Mouse (Mus musculus): ENCODE measurements around the gene D630003M21Rik. TPM values are rescaled to one million over a fixed set of nuclear protein-coding genes. Genes with fewer than 3 reads are reported as not detected.
A peak's percentile ranks its signal among the peaks of the same experiment; 100 is the strongest.

Gene D630003M21Rik
- polyA plus RNA-seq, 1 experiment from 2014 or later: 1.9 TPM

DNA sequence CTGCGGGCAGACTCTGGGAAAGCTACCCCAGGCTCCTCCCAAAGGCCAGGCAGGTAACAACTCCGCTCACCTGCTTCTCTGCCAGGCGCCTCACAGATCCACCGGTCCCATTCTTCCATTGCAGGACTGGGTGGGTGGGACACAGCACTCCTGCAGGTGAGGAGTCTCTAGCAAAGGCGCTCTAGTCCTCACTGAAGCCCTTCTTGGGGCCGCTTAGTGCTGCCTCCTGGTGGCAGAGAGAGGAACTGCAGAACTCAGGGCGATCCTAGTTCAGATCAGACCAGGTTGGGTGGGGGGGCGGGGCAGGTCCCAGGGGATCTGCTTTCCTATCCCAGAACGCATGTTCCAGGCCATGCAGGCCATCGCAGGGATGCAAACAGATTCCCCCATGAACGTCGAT, 29.8 kb upstream of the D630003M21Rik start:
- H3K4me2 ChIP-seq (ENCODE audit: low read length): no peak overlapping the region
- 22% methylated on average over 12 of the region's 12 CpGs for WGBS
- no peaks in the 10 kb centered on the region for H3K9me3 ChIP-seq (ENCODE audit: control insufficient read depth, low read length)
- H3K4me1 ChIP-seq (ENCODE audit: control insufficient read depth, insufficient read depth, low read depth, low read length): no peaks in the 10 kb centered on the region
- 0 out of 2 replicates have a peak, but pooled peaks have one; percentile 54 for ATAC-seq
- no peaks in the 10 kb centered on the region for H3K36me3 ChIP-seq (ENCODE audit: control insufficient read depth, insufficient read depth, low read length)
- H3K4me3 ChIP-seq (ENCODE audit: low read length): no peak overlapping the region
- H3K27ac ChIP-seq (ENCODE audit: low read depth, low read length): no peak overlapping the region
- H3K27me3 ChIP-seq (replicated peaks; ENCODE audit: control insufficient read depth, insufficient read depth, low read length): no peaks in the 10 kb centered on the region
- H3K9ac ChIP-seq (ENCODE audit: low read depth, low read length): no peak overlapping the region

DNA sequence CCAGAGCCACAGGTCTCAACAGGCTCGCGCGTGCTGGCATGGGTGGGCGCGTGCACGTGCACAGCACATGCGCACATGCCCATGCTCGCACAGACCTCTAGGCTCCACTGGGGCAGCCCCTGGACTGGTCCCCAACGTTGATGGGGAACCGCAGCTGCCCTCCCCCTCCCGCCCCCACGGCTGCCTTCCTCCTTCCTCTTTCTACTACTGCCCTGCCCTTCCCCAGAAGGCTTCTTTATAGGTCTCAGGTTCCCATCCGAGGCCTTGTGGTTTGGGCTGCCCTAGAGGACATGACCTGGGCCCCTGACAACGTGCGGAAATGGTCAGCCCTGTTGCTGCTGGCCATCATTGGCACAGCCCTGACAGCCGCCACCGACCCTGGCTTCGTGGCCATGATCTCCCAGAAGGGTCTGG, 29.0 kb upstream of the D630003M21Rik start, which contains the start of gene Bpi:
TSS of gene Bpi (plus strand) at position 90 of the 414 bp plus-strand sequence.
- Histone ChIP-seq H3K27ac (ENCODE audit: low read depth, low read length) (no peak within 1 kb of the TSS), H3K4me2 (ENCODE audit: low read length) (no peak within 1 kb of the TSS), H3K9ac (ENCODE audit: low read depth, low read length) (no peak within 1 kb of the TSS; the same call in 1 of the 2 replicates), H3K27me3 (replicated peaks; ENCODE audit: control insufficient read depth, insufficient read depth, low read length) (no peaks in the 10 kb centered on the region), H3K36me3 (ENCODE audit: control insufficient read depth, insufficient read depth, low read length) (no peaks in the 10 kb centered on the region), H3K4me3 (ENCODE audit: low read length) (no peak within 1 kb of the TSS), H3K4me1 (ENCODE audit: control insufficient read depth, insufficient read depth, low read depth, low read length) (no peaks in the 10 kb centered on the region), H3K9me3 (ENCODE audit: control insufficient read depth, low read length) (no peaks in the 10 kb centered on the region)
- WGBS: 72% methylated on average over 18 of the region's 18 CpGs
- ATAC-seq: no peak

DNA sequence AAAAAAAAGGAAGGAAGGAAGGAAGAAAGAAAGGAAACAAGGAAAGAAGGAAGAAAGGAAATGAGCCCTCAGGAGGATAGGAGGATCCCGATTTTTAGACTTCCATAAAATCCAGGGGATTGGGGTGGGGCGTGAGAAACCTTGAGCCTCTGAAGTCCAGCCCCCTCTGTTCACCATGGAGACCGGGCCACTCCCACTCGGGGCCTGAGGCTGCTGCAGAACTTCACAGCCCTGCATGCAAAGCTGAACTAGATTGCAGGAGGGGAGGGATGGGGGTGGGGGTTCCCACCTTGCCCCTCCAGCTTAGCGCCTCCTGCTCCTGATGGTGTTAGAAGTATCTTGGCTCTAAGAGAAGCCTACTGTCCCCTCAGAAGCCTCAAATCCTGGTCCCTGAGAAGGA, 27.9 kb upstream of the D630003M21Rik start:
- Histone ChIP-seq H3K4me2 (ENCODE audit: low read length) (no peak overlapping the region), H3K9me3 (ENCODE audit: control insufficient read depth, low read length) (no peaks in the 10 kb centered on the region), H3K27me3 (replicated peaks; ENCODE audit: control insufficient read depth, insufficient read depth, low read length) (no peaks in the 10 kb centered on the region), H3K27ac (ENCODE audit: low read depth, low read length) (no peak overlapping the region), H3K9ac (ENCODE audit: low read depth, low read length) (no peak overlapping the region), H3K4me1 (ENCODE audit: control insufficient read depth, insufficient read depth, low read depth, low read length) (no peaks in the 10 kb centered on the region), H3K36me3 (ENCODE audit: control insufficient read depth, insufficient read depth, low read length) (no peaks in the 10 kb centered on the region), H3K4me3 (ENCODE audit: low read length) (no peak overlapping the region)
- ATAC-seq: no peak
- 24% methylated on average over 5 of the region's 5 CpGs for WGBS

DNA sequence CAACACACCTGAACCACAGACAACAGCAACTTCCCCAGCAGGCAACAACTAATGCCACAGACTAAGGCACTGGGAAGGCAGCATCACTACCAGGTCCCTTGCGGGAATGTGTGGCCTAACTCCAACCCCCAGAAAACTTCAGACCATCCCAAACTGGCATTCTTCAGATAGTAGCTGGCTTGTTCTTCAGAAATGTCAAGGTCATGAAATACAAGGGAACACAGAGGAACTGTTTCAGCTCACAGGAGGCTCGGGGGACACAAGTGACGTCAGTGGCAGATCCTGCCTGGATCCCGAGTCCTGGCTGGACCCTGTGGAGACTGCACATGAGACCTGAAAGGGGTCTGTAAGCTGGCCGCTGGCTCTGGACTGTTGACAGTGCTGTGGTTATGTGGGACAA, 24.8 kb upstream of the D630003M21Rik start:
- Histone ChIP-seq H3K9me3 (ENCODE audit: control insufficient read depth, low read length) (no peaks in the 10 kb centered on the region), H3K9ac (ENCODE audit: low read depth, low read length) (no peak overlapping the region), H3K36me3 (ENCODE audit: control insufficient read depth, insufficient read depth, low read length) (no peaks in the 10 kb centered on the region), H3K4me2 (ENCODE audit: low read length) (no peak overlapping the region), H3K27ac (ENCODE audit: low read depth, low read length) (no peak overlapping the region), H3K27me3 (replicated peaks; ENCODE audit: control insufficient read depth, insufficient read depth, low read length) (no peaks in the 10 kb centered on the region), H3K4me1 (ENCODE audit: control insufficient read depth, insufficient read depth, low read depth, low read length) (no peaks in the 10 kb centered on the region), H3K4me3 (ENCODE audit: low read length) (no peak overlapping the region)
- 65% methylated on average over 5 of the region's 5 CpGs for WGBS
- no peak for ATAC-seq

DNA sequence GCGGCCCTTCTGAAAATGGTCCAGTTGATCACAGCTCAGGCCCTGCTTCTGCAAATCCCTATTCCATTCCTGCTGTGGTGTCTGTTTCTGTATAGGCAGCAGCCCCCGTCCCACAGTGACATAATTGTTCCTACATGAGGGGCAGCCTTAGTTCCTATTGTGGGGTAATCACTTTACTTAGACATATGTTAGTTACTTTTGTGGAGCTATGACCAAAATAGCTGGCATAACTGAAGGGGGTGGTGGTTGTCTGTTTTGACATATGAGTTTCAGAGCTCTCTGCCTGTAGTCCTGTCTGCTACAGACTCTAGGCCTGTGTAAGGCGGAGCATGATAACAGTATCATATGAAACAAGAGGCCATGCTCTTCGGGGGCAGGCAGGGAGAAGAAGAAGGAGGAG, 21.5 kb upstream of the D630003M21Rik start:
- Histone ChIP-seq H3K27me3 (replicated peaks; ENCODE audit: control insufficient read depth, insufficient read depth, low read length) (no peaks in the 10 kb centered on the region), H3K27ac (ENCODE audit: low read depth, low read length) (no peak overlapping the region), H3K4me2 (ENCODE audit: low read length) (no peak overlapping the region), H3K4me1 (ENCODE audit: control insufficient read depth, insufficient read depth, low read depth, low read length) (no peaks in the 10 kb centered on the region), H3K36me3 (ENCODE audit: control insufficient read depth, insufficient read depth, low read length) (no peaks in the 10 kb centered on the region), H3K9ac (ENCODE audit: low read depth, low read length) (no peak overlapping the region), H3K9me3 (ENCODE audit: control insufficient read depth, low read length) (no peaks in the 10 kb centered on the region), H3K4me3 (ENCODE audit: low read length) (no peak overlapping the region)
- no peak for ATAC-seq
- WGBS: 82% methylated on average over 4 of the region's 4 CpGs

DNA sequence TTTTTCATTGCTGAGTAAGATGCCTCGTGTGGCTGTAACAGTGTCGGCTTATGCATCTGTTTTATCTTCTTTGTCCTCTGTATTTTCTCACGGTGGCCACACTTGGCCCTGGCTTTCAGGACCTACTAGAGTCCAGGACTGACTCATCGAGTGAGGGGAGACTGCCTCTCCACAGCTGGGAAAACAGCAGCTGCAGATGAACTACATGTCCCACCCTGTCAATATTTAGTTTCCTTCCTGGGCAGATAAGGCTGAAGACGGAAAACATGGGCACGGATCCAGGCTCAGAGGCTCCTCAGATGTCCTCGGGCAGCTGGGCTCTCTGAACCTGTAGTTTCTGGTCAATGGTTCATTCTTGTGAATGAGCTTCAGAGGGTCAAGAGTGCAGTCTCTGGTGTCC, 19.3 kb upstream of the D630003M21Rik start:
- H3K9me3 ChIP-seq (ENCODE audit: control insufficient read depth, low read length): no peaks in the 10 kb centered on the region
- ATAC-seq: no peak
- H3K36me3 ChIP-seq (ENCODE audit: control insufficient read depth, insufficient read depth, low read length): no peaks in the 10 kb centered on the region
- H3K27me3 ChIP-seq (replicated peaks; ENCODE audit: control insufficient read depth, insufficient read depth, low read length): no peaks in the 10 kb centered on the region
- no peaks in the 10 kb centered on the region for H3K4me1 ChIP-seq (ENCODE audit: control insufficient read depth, insufficient read depth, low read depth, low read length)
- H3K27ac ChIP-seq (ENCODE audit: low read depth, low read length): no peak overlapping the region
- no peak overlapping the region for H3K4me3 ChIP-seq (ENCODE audit: low read length)
- WGBS: 72% methylated on average over 7 of the region's 7 CpGs
- H3K4me2 ChIP-seq (ENCODE audit: low read length): no peak overlapping the region
- H3K9ac ChIP-seq (ENCODE audit: low read depth, low read length): no peak overlapping the region

DNA sequence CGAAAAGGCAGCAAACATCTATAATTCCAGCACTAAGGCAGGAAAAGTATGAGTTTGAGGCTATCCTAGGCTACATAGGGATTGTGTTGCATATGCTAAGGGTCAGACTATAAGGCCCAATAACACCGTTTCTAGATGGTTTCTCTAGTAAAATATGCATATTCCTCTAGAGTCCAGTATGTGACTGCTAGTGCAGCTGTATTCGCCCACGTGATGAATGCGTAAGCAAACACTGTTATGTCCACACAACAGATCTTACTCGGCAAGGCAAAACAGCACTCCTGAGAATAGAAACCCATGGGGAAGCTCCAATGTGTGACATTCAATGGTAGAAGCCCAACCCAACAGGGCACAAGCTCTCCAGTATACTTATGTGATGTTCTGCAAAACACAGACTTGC, 18.8 kb upstream of the D630003M21Rik start:
- Histone ChIP-seq H3K36me3 (ENCODE audit: control insufficient read depth, insufficient read depth, low read length) (no peaks in the 10 kb centered on the region), H3K27ac (ENCODE audit: low read depth, low read length) (no peak overlapping the region), H3K27me3 (replicated peaks; ENCODE audit: control insufficient read depth, insufficient read depth, low read length) (no peaks in the 10 kb centered on the region), H3K4me3 (ENCODE audit: low read length) (no peak overlapping the region), H3K9me3 (ENCODE audit: control insufficient read depth, low read length) (no peaks in the 10 kb centered on the region), H3K4me1 (ENCODE audit: control insufficient read depth, insufficient read depth, low read depth, low read length) (no peaks in the 10 kb centered on the region), H3K4me2 (ENCODE audit: low read length) (no peak overlapping the region), H3K9ac (ENCODE audit: low read depth, low read length) (no peak overlapping the region)
- WGBS: 81% methylated on average over 6 of the region's 6 CpGs
- no peak for ATAC-seq

DNA sequence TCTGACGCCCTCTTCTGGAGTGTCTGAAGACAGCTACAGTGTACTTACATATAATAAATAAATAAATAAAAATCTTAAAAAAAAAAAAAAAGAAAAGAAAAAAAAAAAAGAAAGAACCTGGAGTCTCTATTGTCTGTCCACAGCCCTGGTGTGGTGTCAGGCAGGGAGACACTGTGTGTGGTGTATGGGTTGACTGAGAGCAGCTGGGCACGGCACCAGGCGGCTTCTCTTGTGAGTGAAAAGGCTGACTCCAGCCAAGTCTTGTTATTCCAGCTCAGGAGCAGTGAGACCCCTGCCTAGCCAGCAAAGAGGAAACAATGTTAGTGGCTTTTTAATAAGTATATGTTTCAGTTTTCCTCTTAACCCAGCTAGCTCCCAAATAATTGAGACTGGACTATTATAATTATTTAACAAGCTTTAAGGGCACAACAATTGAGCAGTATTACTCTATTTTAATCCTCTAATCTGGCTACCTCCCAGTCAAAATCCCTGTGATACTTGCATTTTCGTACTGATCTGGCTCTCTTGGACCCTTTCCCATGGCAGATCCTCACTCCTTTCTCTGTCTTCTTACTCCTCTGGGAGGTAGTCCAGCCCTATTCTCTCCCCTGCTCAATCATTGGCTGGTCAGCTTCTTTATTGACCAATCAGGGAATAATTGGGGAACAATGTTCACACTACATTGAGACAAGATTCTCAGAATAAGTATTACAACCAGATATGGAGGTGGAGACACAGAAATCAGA, 16.2 kb upstream of the D630003M21Rik start:
- peak; percentile 60; the same call in 1 of the 2 replicates for ATAC-seq
- H3K36me3 ChIP-seq (ENCODE audit: control insufficient read depth, insufficient read depth, low read length): no peaks in the 10 kb centered on the region
- H3K4me1 ChIP-seq (ENCODE audit: control insufficient read depth, insufficient read depth, low read depth, low read length): no peaks in the 10 kb centered on the region; the same call in 1 of the 2 replicates
- no peak overlapping the region for H3K4me3 ChIP-seq (ENCODE audit: low read length)
- H3K27ac ChIP-seq (ENCODE audit: low read depth, low read length): no peak overlapping the region
- H3K27me3 ChIP-seq (replicated peaks; ENCODE audit: control insufficient read depth, insufficient read depth, low read length): no peaks in the 10 kb centered on the region
- H3K4me2 ChIP-seq (ENCODE audit: low read length): no peak overlapping the region
- no peak overlapping the region for H3K9ac ChIP-seq (ENCODE audit: low read depth, low read length)
- 56% methylated on average over 4 of the region's 4 CpGs for WGBS
- H3K9me3 ChIP-seq (ENCODE audit: control insufficient read depth, low read length): no peaks in the 10 kb centered on the region

DNA sequence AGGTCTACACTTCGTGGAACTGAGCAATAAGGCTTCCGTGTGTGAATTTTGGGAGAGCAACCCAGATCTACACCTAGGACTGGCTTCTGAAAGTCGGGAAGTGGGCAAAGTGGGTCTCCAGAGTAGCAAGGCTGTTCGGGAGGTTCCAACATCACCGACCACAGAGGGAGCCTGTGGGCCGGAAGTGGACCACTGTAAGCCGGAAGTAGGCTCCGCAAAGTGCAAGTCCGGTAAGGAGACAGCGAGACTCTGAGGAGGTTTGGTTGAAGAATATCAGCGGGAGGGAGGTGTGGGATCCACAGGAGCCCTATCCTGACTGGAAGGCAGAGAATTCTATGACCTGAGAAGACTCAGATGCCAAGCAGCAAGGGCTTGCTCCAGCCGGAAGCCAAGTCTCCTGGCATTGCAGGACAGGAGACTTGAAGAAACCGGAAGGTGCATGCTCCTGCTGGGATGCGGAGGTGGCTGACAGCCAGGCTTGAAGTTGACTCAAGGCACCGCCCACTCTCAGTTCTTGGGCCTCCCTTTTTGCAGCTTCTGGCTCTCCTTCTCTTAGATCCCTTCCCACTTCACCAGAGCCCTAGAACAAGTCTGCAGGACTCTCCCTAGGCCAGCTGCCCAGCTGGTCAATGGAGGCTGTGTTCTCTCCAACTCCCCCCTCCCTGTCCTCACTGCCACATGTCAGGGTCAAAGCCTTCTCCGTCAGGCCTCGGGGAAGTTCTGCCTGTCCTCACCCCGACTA, 14.3 kb upstream of the D630003M21Rik start:
- no peak overlapping the region for H3K4me3 ChIP-seq (ENCODE audit: low read length)
- peaks cover 4% of the 10 kb centered on the region; the same call in 1 of the 2 replicates for H3K9me3 ChIP-seq (ENCODE audit: control insufficient read depth, low read length)
- H3K4me2 ChIP-seq (ENCODE audit: low read length): no peak overlapping the region
- 81% methylated on average over 18 of the region's 18 CpGs for WGBS
- no peaks in the 10 kb centered on the region for H3K36me3 ChIP-seq (ENCODE audit: control insufficient read depth, insufficient read depth, low read length)
- no peak for ATAC-seq
- H3K9ac ChIP-seq (ENCODE audit: low read depth, low read length): no peak overlapping the region
- H3K27ac ChIP-seq (ENCODE audit: low read depth, low read length): no peak overlapping the region
- no peaks in the 10 kb centered on the region for H3K27me3 ChIP-seq (replicated peaks; ENCODE audit: control insufficient read depth, insufficient read depth, low read length)
- no peaks in the 10 kb centered on the region; the same call in 1 of the 2 replicates for H3K4me1 ChIP-seq (ENCODE audit: control insufficient read depth, insufficient read depth, low read depth, low read length)
